ENCODE assay signal across 22 mouse cellular contexts in the genomic region with DNA sequence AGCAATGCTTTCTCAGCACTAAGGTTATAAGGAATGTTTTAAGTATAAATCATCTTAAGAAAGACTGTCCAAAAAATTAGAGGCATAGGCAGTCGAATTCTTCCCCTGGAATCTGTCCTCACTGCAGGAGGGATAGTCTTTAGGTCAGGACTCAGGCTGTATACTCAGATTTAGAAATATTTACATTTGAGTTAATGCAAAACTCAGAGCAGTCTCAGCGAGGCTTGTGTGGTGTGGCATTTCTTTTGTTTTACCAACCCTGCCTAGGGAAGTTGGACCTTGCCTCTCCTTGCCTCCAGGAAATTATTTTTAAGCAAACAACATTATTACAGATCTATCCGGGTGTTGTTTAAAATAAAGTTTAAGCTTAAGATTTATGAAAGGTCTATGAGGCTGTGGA. TPM values are rescaled to one million over a fixed set of nuclear protein-coding genes. Genes with fewer than 3 reads are reported as not detected.
DNase-seq lines count a peak whose midpoint lies in the region; ATAC-seq and TF ChIP-seq lines count a peak whose summit lies in the region.
"Had no signal": no experiment of that assay in that cellular context is flagged by ENCODE, and none has a peak within 500 bp of the region (broad histone marks: within the 10 kb centered on the region; RNA-seq: fewer than 3 reads in every experiment).

No protein-coding gene starts in this region.

- H3K36me3 ChIP-seq in liver, embryonic 13.5 days: no peaks in the 10 kb centered on the region
- no peaks in the 10 kb centered on the region for H3K36me3 ChIP-seq in liver, postnatal 0 days (replicated peaks; ENCODE audit: insufficient read depth, low read length)
- H3K36me3 ChIP-seq in intestine, embryonic 16.5 days (ENCODE audit: control insufficient read depth, insufficient read depth, low read length): no peaks in the 10 kb centered on the region
- H3K36me3 ChIP-seq in stomach, embryonic 16.5 days (ENCODE audit: control insufficient read depth, insufficient read depth, low read length): no peaks in the 10 kb centered on the region
- H3K36me3 ChIP-seq: embryonic facial prominence, embryonic 10.5 days; heart, embryonic 13.5 days; hindbrain, embryonic 13.5 days had no signal

- H3K9me3 ChIP-seq in liver, embryonic 13.5 days (replicated peaks): no peaks in the 10 kb centered on the region
- H3K9me3 ChIP-seq in liver, postnatal 0 days (ENCODE audit: low read length): peaks cover 3% of the 10 kb centered on the region; the same call in 1 of the 2 replicates
- no peaks in the 10 kb centered on the region for H3K9me3 ChIP-seq in intestine, embryonic 16.5 days (ENCODE audit: control insufficient read depth, low read length)
- 0 out of 2 replicates have a peak, but pooled peaks cover 6% of the 10 kb centered on the region for H3K9me3 ChIP-seq in stomach, embryonic 16.5 days (replicated peaks; ENCODE audit: control insufficient read depth, low read length)
- H3K9me3 ChIP-seq: heart, embryonic 13.5 days; hindbrain, embryonic 13.5 days had no signal

- no peak overlapping the region for H3K27ac ChIP-seq in liver, embryonic 13.5 days
- H3K27ac ChIP-seq in liver, postnatal 0 days (ENCODE audit: low read depth): no peak overlapping the region
- no peak overlapping the region for H3K27ac ChIP-seq in intestine, embryonic 16.5 days (ENCODE audit: low read length)
- H3K27ac ChIP-seq in stomach, embryonic 16.5 days (ENCODE audit: low read length): no peak overlapping the region
- H3K27ac ChIP-seq: embryonic facial prominence, embryonic 10.5 days; gastrocnemius, adult 2 months; heart, embryonic 13.5 days; hindbrain, embryonic 13.5 days had no signal

- no peak overlapping the region for H3K4me2 ChIP-seq in liver, embryonic 13.5 days
- H3K4me2 ChIP-seq in liver, postnatal 0 days (ENCODE audit: low read depth, low read length): no peak overlapping the region
- no peak overlapping the region for H3K4me2 ChIP-seq in intestine, embryonic 16.5 days (ENCODE audit: low read depth, low read length)
- no peak overlapping the region for H3K4me2 ChIP-seq in stomach, embryonic 16.5 days (ENCODE audit: low read depth, low read length)
- H3K4me2 ChIP-seq: heart, embryonic 13.5 days; hindbrain, embryonic 13.5 days had no signal

- DNase-seq in liver, embryonic 13.5 days: no peak
- DNase-seq in liver, postnatal 0 days: no peak
- no peak for DNase-seq in gastrocnemius, postnatal 4 days (ENCODE audit: low spot score in 2 of 2)
- no peak for DNase-seq in kidney, postnatal 4 days
- DNase-seq: adrenal gland, adult 8-10 months; adrenal gland, postnatal 36 days; cerebellum, adult 2 months; cerebellum, postnatal 10 days; gastrocnemius, adult 2 months; gastrocnemius, postnatal 25 days; heart, adult 11 months; heart, postnatal 36 days had no signal

- peak; percentile 58; the same call in 1 of the 2 replicates for ATAC-seq in liver, embryonic 13.5 days (ENCODE audit: low read depth)
- ATAC-seq in liver, postnatal 0 days: no peak
- ATAC-seq in intestine, embryonic 16.5 days: peak; percentile 58; the same call in 1 of the 2 replicates
- ATAC-seq in stomach, embryonic 16.5 days (ENCODE audit: insufficient read depth, low FRiP score): peak; percentile 62; the same call in 1 of the 2 replicates
- ATAC-seq: forebrain, embryonic 14.5 days had no signal

- 29% methylated on average over 3 of the region's 3 CpGs for WGBS in liver, embryonic 13.5 days (ENCODE audit: insufficient replicate concordance)
- 31% methylated on average over 3 of the region's 3 CpGs for WGBS in liver, postnatal 0 days (ENCODE audit: insufficient replicate concordance)
- 17% methylated on average over 3 of the region's 3 CpGs for WGBS in intestine, embryonic 16.5 days
- WGBS in stomach, embryonic 16.5 days: 11% methylated on average over 3 of the region's 3 CpGs

- TF ChIP-seq EP300 in liver, postnatal 0 days (IDR thresholded peaks at IDR 0.05; ENCODE audit: low read depth): no peak

- TF ChIP-seq CTCF in liver, postnatal 0 days (IDR thresholded peaks at IDR 0.05; ENCODE audit: low read depth): no peak

- no peaks in the 10 kb centered on the region for H3K4me1 ChIP-seq in liver, embryonic 13.5 days (replicated peaks)
- no peaks in the 10 kb centered on the region for H3K4me1 ChIP-seq in liver, postnatal 0 days (ENCODE audit: insufficient read depth)
- H3K4me1 ChIP-seq in intestine, embryonic 16.5 days (ENCODE audit: control insufficient read depth, insufficient read depth, low read length): no peaks in the 10 kb centered on the region
- no peaks in the 10 kb centered on the region for H3K4me1 ChIP-seq in stomach, embryonic 16.5 days (ENCODE audit: control insufficient read depth, insufficient read depth, low read length)
- H3K4me1 ChIP-seq: embryonic facial prominence, embryonic 10.5 days; heart, embryonic 13.5 days; hindbrain, embryonic 13.5 days had no signal

- H3K27me3 ChIP-seq in liver, embryonic 13.5 days: no peaks in the 10 kb centered on the region
- no peaks in the 10 kb centered on the region for H3K27me3 ChIP-seq in liver, postnatal 0 days (ENCODE audit: insufficient read depth, low read length)
- H3K27me3 ChIP-seq in intestine, embryonic 16.5 days (replicated peaks; ENCODE audit: control insufficient read depth, insufficient read depth, low read length): no peaks in the 10 kb centered on the region
- H3K27me3 ChIP-seq in stomach, embryonic 16.5 days (ENCODE audit: control insufficient read depth, insufficient read depth, low read length): no peaks in the 10 kb centered on the region
- H3K27me3 ChIP-seq: CH12.LX; heart, embryonic 13.5 days; hindbrain, embryonic 13.5 days had no signal

- H3K9ac ChIP-seq in liver, embryonic 13.5 days: no peak overlapping the region
- H3K9ac ChIP-seq in liver, postnatal 0 days (replicated peaks): no peak overlapping the region
- no peak overlapping the region for H3K9ac ChIP-seq in intestine, embryonic 16.5 days (ENCODE audit: low read depth, low read length)
- H3K9ac ChIP-seq in stomach, embryonic 16.5 days (ENCODE audit: low read length): no peak overlapping the region
- H3K9ac ChIP-seq: heart, embryonic 13.5 days; hindbrain, embryonic 13.5 days had no signal

- no peak overlapping the region for H3K4me3 ChIP-seq in liver, embryonic 13.5 days (replicated peaks)
- no peak overlapping the region for H3K4me3 ChIP-seq in liver, postnatal 0 days (ENCODE audit: low read depth, low read length)
- H3K4me3 ChIP-seq in intestine, embryonic 16.5 days (ENCODE audit: low read length): no peak overlapping the region
- no peak overlapping the region for H3K4me3 ChIP-seq in stomach, embryonic 16.5 days (replicated peaks; ENCODE audit: low read length)
- H3K4me3 ChIP-seq: embryonic facial prominence, embryonic 10.5 days; gastrocnemius, adult 2 months; heart, embryonic 13.5 days; hindbrain, embryonic 13.5 days had no signal

RNA-seq across cellular contexts. Expression of a gene that starts 5.1 kb away (rescaled TPM):
- not detected in 2 replicates for polyA plus RNA-seq in liver, embryonic 13.5 days (2015; fragmentation: Nextera tagmentation; extraction: Ambion mirVana)
- polyA plus RNA-seq in liver, postnatal 0 days (2015; fragmentation: Nextera tagmentation; extraction: Ambion mirVana): not detected in 2 replicates
- not detected in 2 replicates for polyA plus RNA-seq in intestine, embryonic 16.5 days (2015; fragmentation: Nextera tagmentation; extraction: Ambion mirVana)
- polyA plus RNA-seq in stomach, embryonic 16.5 days (2015; fragmentation: Nextera tagmentation; extraction: Ambion mirVana): not detected in 2 replicates
- not detected for total RNA-seq in gastrocnemius, postnatal 4 days (2021)
- total RNA-seq: adrenal gland, adult 8-10 months; adrenal gland, postnatal 36 days; CH12.LX; ES-E14; gastrocnemius, adult 2 months; gastrocnemius, postnatal 25 days; heart, postnatal 36 days had no signal
- polyA plus RNA-seq: cerebellum, adult 2 months; embryonic facial prominence, embryonic 10.5 days; embryonic facial prominence, embryonic 14.5 days; forebrain, embryonic 14.5 days; heart, embryonic 13.5 days; heart, postnatal 0 days; hindbrain, embryonic 13.5 days had no signal

RNA-seq across cellular contexts. Expression of a gene that starts 21.4 kb away (rescaled TPM):
- not detected in 2 replicates for polyA plus RNA-seq in liver, embryonic 13.5 days (2015; fragmentation: Nextera tagmentation; extraction: Ambion mirVana)
- not detected in 2 replicates for polyA plus RNA-seq in liver, postnatal 0 days (2015; fragmentation: Nextera tagmentation; extraction: Ambion mirVana)
- not detected in 2 replicates for polyA plus RNA-seq in intestine, embryonic 16.5 days (2015; fragmentation: Nextera tagmentation; extraction: Ambion mirVana)
- polyA plus RNA-seq in stomach, embryonic 16.5 days (2015; fragmentation: Nextera tagmentation; extraction: Ambion mirVana): not detected in 2 replicates
- not detected for total RNA-seq in gastrocnemius, postnatal 4 days (2021)
- total RNA-seq: adrenal gland, adult 8-10 months; adrenal gland, postnatal 36 days; ES-E14; gastrocnemius, adult 2 months; gastrocnemius, postnatal 25 days; heart, postnatal 36 days had no signal
- polyA plus RNA-seq: cerebellum, adult 2 months; embryonic facial prominence, embryonic 10.5 days; embryonic facial prominence, embryonic 14.5 days; forebrain, embryonic 14.5 days; heart, embryonic 13.5 days; heart, postnatal 0 days; hindbrain, embryonic 13.5 days had no signal

RNA-seq across cellular contexts. Expression of a gene that starts 22.3 kb away (rescaled TPM):
- not detected in 2 replicates for polyA plus RNA-seq in liver, embryonic 13.5 days (2015; fragmentation: Nextera tagmentation; extraction: Ambion mirVana)
- not detected in 2 replicates for polyA plus RNA-seq in liver, postnatal 0 days (2015; fragmentation: Nextera tagmentation; extraction: Ambion mirVana)
- not detected in 2 replicates for polyA plus RNA-seq in intestine, embryonic 16.5 days (2015; fragmentation: Nextera tagmentation; extraction: Ambion mirVana)
- polyA plus RNA-seq in stomach, embryonic 16.5 days (2015; fragmentation: Nextera tagmentation; extraction: Ambion mirVana): not detected in 2 replicates
- total RNA-seq in gastrocnemius, postnatal 4 days (2021): not detected
- total RNA-seq: adrenal gland, adult 8-10 months; adrenal gland, postnatal 36 days; CH12.LX; ES-E14; gastrocnemius, adult 2 months; gastrocnemius, postnatal 25 days; heart, postnatal 36 days had no signal
- polyA plus RNA-seq: cerebellum, adult 2 months; embryonic facial prominence, embryonic 10.5 days; forebrain, embryonic 14.5 days; heart, embryonic 13.5 days; heart, postnatal 0 days; hindbrain, embryonic 13.5 days had no signal

RNA-seq across cellular contexts. Expression of a gene that starts 27.8 kb away (rescaled TPM):
- 1.3 and 1.5 TPM in 2 replicates for polyA plus RNA-seq in liver, embryonic 13.5 days (2015; fragmentation: Nextera tagmentation; extraction: Ambion mirVana)
- polyA plus RNA-seq in liver, postnatal 0 days (2015; fragmentation: Nextera tagmentation; extraction: Ambion mirVana): 4.5 and 4.6 TPM in 2 replicates
- polyA plus RNA-seq in intestine, embryonic 16.5 days (2015; fragmentation: Nextera tagmentation; extraction: Ambion mirVana): 5.1 and 5.2 TPM in 2 replicates
- 3.2 and 4.0 TPM in 2 replicates for polyA plus RNA-seq in stomach, embryonic 16.5 days (2015; fragmentation: Nextera tagmentation; extraction: Ambion mirVana)
- 1 to 10 TPM; 1.6 to 2.1 TPM for total RNA-seq in gastrocnemius, postnatal 4 days (2021)

RNA-seq across cellular contexts. Expression of a gene that starts 29.3 kb away (rescaled TPM):
- not detected in 2 replicates for polyA plus RNA-seq in liver, embryonic 13.5 days (2015; fragmentation: Nextera tagmentation; extraction: Ambion mirVana)
- not detected in 2 replicates for polyA plus RNA-seq in liver, postnatal 0 days (2015; fragmentation: Nextera tagmentation; extraction: Ambion mirVana)
- not detected in 2 replicates for polyA plus RNA-seq in intestine, embryonic 16.5 days (2015; fragmentation: Nextera tagmentation; extraction: Ambion mirVana)
- polyA plus RNA-seq in stomach, embryonic 16.5 days (2015; fragmentation: Nextera tagmentation; extraction: Ambion mirVana): not detected in 2 replicates
- not detected for total RNA-seq in gastrocnemius, postnatal 4 days (2021)
- total RNA-seq: adrenal gland, adult 8-10 months; adrenal gland, postnatal 36 days; CH12.LX; ES-E14; gastrocnemius, adult 2 months; gastrocnemius, postnatal 25 days; heart, postnatal 36 days had no signal
- polyA plus RNA-seq: cerebellum, adult 2 months; embryonic facial prominence, embryonic 10.5 days; embryonic facial prominence, embryonic 14.5 days; forebrain, embryonic 14.5 days; heart, embryonic 13.5 days; heart, postnatal 0 days; hindbrain, embryonic 13.5 days had no signal
